Mouse (Mus musculus): ENCODE data around the gene Mamdc4. TPM values are rescaled to one million over a fixed set of nuclear protein-coding genes. Genes with fewer than 3 reads are reported as not detected.

Gene Mamdc4
- polyA plus RNA-seq, 1 experiment from 2014 or later, result 2.3 TPM

DNA sequence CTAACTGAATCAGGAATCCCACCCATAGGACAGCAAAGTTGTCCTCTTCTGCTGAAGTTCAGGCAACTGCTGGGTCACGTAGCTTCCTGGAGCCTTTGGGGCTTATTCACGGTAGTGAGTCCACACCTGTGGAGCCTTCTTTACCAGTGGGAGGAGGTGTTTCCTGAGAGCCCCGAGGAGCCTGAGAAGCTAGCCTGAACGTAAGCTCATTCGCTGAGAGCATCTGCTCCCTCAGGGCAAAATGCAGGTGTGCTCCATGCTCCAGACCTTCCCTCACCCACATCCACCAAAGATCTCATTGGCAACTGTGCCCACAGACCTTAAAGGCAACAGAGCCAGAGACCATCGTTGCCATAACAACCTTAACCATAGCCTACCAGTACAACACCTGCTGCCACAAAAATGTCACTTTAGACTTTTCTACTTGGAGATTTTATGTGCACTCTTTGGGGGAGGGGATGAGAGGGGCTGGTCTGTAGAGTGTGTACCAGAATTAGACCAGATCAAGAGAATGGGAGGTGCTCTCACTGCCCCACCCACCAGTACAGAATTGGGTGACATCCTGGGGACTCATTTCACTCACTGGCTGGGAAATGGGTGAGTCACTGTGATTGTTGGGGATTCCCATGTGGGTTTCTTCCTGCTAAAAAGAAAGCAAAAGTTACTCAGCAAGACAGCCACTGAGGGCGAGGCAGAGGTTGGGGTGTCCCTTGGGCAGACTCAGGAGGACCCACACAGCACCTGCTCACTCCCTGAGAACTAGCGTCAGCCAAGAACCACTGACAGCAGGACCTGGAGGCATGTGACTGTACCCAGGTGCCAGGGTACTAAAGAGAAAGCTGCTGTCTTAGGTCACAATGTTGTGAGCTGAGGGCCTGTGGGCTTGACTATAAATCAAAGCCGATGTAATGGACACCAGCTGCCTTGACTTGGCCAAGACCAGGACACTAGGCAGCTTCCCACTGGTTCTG lies 25.3 kb downstream of the Mamdc4 start:
- H3K4me1 ChIP-seq, result peaks cover 18% of the 10 kb centered on the region
- no peak overlapping the region for H3K4me3 ChIP-seq
- no peak for DNase-seq (ENCODE audit: low spot score)
- H3K27me3 ChIP-seq (ENCODE audit: low read depth, poor library complexity, severe bottlenecking), result no peaks in the 10 kb centered on the region
- peaks cover 9% of the 10 kb centered on the region for H3K36me3 ChIP-seq
- H3K27ac ChIP-seq, result no peak overlapping the region
- WGBS, result 76% methylated on average over 9 of the region's 9 CpGs
- no peaks in the 10 kb centered on the region for H3K9me3 ChIP-seq (replicated peaks)

DNA sequence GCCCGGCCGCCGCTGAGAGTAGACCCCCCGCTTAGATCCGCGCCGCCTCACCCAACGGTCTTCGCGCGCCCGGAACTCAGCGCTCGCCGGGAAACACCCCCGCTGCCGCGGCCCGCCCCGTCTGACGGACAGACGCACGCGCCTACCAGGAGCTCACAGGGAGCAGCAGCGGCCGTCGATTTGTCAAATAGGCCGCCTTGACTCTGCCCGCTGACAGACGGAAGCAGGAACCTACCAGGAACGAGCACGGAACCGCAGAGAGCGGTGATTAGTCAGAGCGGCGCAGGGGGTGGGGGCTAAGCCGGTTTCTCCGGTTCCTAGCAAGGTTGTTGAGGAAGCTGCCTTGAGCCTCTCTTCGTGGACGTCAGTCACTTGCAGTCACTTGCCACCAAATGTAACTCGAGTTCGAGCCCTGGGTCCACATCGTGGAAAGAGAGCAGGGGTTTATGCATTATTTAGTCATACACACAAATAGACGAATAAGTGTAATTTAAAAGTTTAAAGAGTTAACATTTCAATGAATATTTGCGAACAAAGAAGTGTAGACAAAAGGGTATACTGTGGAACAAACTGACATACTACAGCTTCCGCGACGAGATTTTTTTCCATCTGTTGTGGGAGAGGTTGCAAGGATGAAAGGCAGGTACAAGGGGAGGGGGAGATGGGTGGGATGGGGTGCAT lies 27.7 kb downstream of the Mamdc4 start, which contains the start of gene Traf2:
Traf2 (minus strand) TSS at position 130 of the 681 bp plus-strand sequence.
- H3K27ac ChIP-seq, result peak within 1 kb of the TSS; percentile 93
- peak; percentile 96 for DNase-seq (ENCODE audit: low spot score)
- no peaks in the 10 kb centered on the region for H3K27me3 ChIP-seq (ENCODE audit: low read depth, poor library complexity, severe bottlenecking)
- no peaks in the 10 kb centered on the region for H3K9me3 ChIP-seq (replicated peaks)
- WGBS, result 4% methylated on average over 48 of the region's 48 CpGs
- H3K4me1 ChIP-seq, result peaks cover 23% of the 10 kb centered on the region
- peak within 1 kb of the TSS; percentile 78 for H3K4me3 ChIP-seq
- peaks cover 12% of the 10 kb centered on the region for H3K36me3 ChIP-seq

DNA sequence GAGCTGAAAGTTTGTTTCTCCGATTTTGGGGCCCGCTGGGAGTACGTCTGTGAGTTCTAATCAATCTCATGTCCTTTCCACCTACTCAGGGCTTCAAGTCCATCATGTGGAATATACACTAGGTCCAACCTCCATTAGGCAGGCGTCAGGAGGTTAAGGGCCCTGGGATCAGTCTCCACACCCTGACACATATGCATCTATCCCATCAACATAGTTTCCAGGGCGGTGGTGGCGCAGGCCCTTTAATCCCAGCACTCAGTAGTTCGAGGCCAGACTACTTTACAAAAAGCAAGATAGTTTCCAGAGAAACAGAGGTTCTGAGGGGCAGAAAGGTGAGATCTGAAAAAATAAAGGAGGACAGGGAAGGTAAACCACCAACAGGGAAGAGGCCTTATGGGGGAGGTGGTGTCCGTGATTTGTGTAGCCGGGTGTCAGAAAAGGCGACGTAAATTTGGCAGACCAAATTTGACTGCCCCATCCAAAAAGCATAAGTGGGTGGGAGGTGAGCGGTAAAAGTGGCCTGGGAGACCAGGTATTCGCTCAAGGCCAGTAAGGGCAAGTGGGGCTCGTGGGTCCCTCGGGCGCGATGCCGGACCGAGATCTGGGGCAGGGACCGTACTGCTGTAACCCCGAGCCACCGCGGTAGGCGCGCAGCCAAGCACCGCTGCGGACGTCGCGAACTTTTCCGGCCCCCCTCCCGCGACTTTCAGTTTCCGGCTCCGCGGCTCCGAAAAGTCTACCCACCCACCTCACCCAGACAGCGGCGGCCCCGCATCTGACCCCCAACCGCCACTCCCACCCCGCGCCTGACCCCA lies 28.4 kb downstream of the Mamdc4 start:
- H3K4me1 ChIP-seq, result peaks cover 23% of the 10 kb centered on the region
- H3K27me3 ChIP-seq (ENCODE audit: low read depth, poor library complexity, severe bottlenecking), result no peaks in the 10 kb centered on the region
- WGBS, result 9% methylated on average over 43 of the region's 43 CpGs
- H3K36me3 ChIP-seq, result peaks cover 12% of the 10 kb centered on the region
- H3K27ac ChIP-seq, result peak overlapping the region; percentile 93
- DNase-seq (ENCODE audit: low spot score), result no peak
- peak overlapping the region; percentile 78 for H3K4me3 ChIP-seq
- no peaks in the 10 kb centered on the region for H3K9me3 ChIP-seq (replicated peaks)

DNA sequence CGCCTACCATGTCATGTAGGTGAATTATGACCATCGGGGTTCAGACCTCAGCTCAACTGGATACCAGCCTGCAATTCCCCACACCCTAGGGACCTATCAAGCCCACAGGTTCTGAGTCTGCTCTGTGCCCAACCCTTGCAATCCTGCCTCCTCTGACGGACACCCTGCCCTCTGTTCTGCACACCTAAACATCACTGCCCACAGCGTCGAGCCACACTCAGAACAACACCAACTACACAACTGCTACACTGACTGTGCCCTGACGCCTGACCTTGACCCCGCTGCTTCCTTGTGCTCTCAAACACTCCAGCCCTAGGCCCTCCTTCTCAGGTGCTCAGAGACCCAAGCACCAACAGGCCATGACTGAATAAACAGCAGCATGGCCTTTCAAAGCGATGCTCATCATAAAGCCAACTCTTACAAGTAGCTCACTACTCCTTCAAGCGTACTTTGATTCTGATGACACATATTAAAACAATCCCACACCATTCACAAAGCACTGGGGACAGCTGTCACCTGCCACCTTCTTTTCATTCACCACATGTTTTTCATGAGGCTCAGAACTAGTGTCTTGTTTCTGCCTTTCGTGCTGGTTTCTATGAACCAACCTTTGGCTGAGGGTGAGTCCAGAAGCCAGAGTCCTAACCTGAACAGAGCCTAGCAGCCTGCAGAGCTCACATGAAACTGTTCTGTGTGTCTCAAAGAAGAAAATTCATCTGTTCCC lies 32.8 kb downstream of the Mamdc4 start:
- peaks cover 22% of the 10 kb centered on the region for H3K4me1 ChIP-seq
- DNase-seq (ENCODE audit: low spot score), result no peak
- no peaks in the 10 kb centered on the region for H3K9me3 ChIP-seq (replicated peaks)
- 81% methylated on average over 10 of the region's 10 CpGs for WGBS
- H3K4me3 ChIP-seq, result no peak overlapping the region
- no peak overlapping the region for H3K27ac ChIP-seq
- peaks cover 47% of the 10 kb centered on the region for H3K36me3 ChIP-seq
- H3K27me3 ChIP-seq (ENCODE audit: low read depth, poor library complexity, severe bottlenecking), result no peaks in the 10 kb centered on the region

DNA sequence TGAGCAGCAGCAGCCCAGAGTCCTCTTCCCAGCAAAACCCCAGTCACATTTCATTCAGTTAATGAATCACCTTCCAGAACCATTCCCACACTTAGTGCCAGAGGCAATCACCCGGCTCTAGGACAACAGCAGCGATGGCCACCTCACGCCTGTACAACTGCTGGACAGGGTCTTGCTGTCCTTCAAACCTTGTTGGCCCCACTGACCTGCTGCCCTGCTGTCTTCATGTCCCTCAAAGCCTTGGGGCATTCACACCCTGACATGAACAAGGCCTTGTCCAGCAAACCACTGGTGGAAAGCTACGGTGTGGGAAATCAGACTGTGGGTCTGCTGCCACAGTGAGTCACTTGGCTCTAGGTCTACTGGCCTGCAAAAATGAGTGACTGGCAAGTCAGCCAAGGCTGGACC lies 34.1 kb downstream of the Mamdc4 start:
- Histone ChIP-seq H3K36me3 (peaks cover 59% of the 10 kb centered on the region), H3K27ac (no peak overlapping the region), H3K9me3 (replicated peaks) (no peaks in the 10 kb centered on the region), H3K4me3 (no peak overlapping the region), H3K4me1 (peaks cover 16% of the 10 kb centered on the region), H3K27me3 (ENCODE audit: low read depth, poor library complexity, severe bottlenecking) (no peaks in the 10 kb centered on the region)
- WGBS, result 97% methylated on average over 4 of the region's 4 CpGs
- DNase-seq (ENCODE audit: low spot score), result no peak

DNA sequence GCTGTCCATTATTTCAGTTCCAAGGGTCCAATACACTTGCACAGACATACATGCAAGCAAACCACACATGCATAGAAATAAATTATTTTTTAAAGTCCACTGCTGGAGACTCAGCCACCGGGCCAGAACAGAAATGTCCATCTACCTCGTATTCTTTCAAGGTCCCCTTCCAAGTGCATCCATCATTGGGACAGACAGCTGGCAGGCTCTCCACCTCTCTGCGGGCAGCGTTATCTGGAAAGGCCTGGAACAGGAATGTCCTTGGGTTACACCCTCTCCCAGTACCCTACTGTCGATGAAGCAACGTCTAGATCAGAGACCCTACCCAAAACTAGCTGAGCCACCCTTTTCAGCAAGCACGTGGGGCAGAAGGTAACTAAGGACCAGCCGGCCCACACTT lies 38.1 kb downstream of the Mamdc4 start:
- DNase-seq (ENCODE audit: low spot score), result no peak
- Histone ChIP-seq H3K36me3 (peaks cover 86% of the 10 kb centered on the region), H3K27me3 (ENCODE audit: low read depth, poor library complexity, severe bottlenecking) (no peaks in the 10 kb centered on the region), H3K4me3 (no peak overlapping the region), H3K27ac (no peak overlapping the region), H3K4me1 (0 out of 2 replicates have a peak, but pooled peaks cover 2% of the 10 kb centered on the region), H3K9me3 (replicated peaks) (no peaks in the 10 kb centered on the region)
- WGBS, result 91% methylated on average over 8 of the region's 8 CpGs

GRCm38 (mm10) chr2:25534866-25535182 lies 39.8 kb downstream of the Mamdc4 start:
- Histone ChIP-seq H3K4me1 (no peaks in the 10 kb centered on the region), H3K27ac (no peak overlapping the region), H3K9me3 (replicated peaks) (no peaks in the 10 kb centered on the region), H3K4me3 (no peak overlapping the region), H3K36me3 (peaks cover 96% of the 10 kb centered on the region), H3K27me3 (ENCODE audit: low read depth, poor library complexity, severe bottlenecking) (no peaks in the 10 kb centered on the region)
- WGBS, result 92% methylated on average over 2 of the region's 2 CpGs
- DNase-seq (ENCODE audit: low spot score), result no peak

- no peak overlapping the region for H3K27ac ChIP-seq
Observed at GRCm38 (mm10) chr2:25534178-25534865, 40.3 kb downstream of the Mamdc4 start.

GRCm38 (mm10) chr2:25533707-25534106 lies 40.9 kb downstream of the Mamdc4 start:
- WGBS, result 95% methylated on average over 2 of the region's 2 CpGs
- peaks cover 97% of the 10 kb centered on the region for H3K36me3 ChIP-seq
- no peaks in the 10 kb centered on the region for H3K9me3 ChIP-seq (replicated peaks)
- H3K4me1 ChIP-seq, result no peaks in the 10 kb centered on the region
- H3K4me3 ChIP-seq, result no peak overlapping the region
- DNase-seq (ENCODE audit: low spot score), result no peak
- H3K27me3 ChIP-seq (ENCODE audit: low read depth, poor library complexity, severe bottlenecking), result no peaks in the 10 kb centered on the region
- no peak overlapping the region for H3K27ac ChIP-seq

More at GRCm38 (mm10) chr2:25534178-25534865, 40.3 kb downstream of the Mamdc4 start:
- no peak for DNase-seq (ENCODE audit: low spot score)
- Histone ChIP-seq H3K36me3 (peaks cover 96% of the 10 kb centered on the region), H3K27me3 (ENCODE audit: low read depth, poor library complexity, severe bottlenecking) (no peaks in the 10 kb centered on the region), H3K9me3 (replicated peaks) (no peaks in the 10 kb centered on the region), H3K4me3 (no peak overlapping the region), H3K4me1 (no peaks in the 10 kb centered on the region)
- WGBS, result 90% methylated on average over 3 of the region's 3 CpGs

DNA sequence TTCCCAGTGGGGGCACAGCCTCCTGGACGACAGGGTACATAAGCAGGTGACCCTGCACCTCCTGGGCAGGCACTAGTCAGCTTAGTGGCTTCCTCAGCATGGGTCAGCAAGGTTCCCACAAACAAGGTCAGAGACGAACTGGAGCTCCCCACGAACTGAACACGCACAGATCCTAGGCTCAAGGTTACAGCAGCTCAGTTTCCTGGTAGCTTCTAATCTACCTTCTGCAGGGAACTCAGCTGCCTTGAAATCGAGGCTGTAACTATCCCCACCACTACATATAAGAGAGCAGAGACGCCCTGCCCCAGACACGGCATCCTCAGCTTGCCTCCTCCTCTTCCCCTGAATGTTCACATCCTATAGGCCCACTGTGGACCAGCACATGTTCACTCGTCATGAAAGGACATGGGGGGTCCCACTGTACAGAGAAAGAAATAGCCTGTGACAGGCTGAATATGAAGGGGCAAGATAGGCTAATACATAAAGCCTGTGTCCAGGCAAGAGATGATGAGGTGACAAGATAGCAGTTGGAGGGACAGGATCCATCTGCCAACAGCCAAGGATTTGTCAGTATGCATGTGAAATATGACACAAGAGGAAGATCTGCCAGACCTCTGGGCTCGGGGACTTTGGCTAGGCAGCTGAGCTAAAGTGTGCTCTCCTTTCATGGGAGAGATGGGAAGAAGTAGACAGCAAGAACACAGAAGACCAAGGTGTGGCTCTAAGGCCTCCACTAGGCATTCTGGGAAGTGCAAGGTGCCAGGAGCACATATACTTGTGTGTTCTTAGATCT lies 47.9 kb downstream of the Mamdc4 start:
- Histone ChIP-seq H3K36me3 (peaks cover 98% of the 10 kb centered on the region), H3K9me3 (replicated peaks) (no peaks in the 10 kb centered on the region), H3K4me3 (no peak overlapping the region), H3K27me3 (ENCODE audit: low read depth, poor library complexity, severe bottlenecking) (no peaks in the 10 kb centered on the region), H3K27ac (no peak overlapping the region), H3K4me1 (no peaks in the 10 kb centered on the region)
- WGBS, result 89% methylated on average over 9 of the region's 9 CpGs
- no peak for DNase-seq (ENCODE audit: low spot score)

Data from limb, embryonic 10.5 days (tissue).